Mouse (Mus musculus) urinary bladder, adult 18-20 months (tissue): Measurements from ENCODE around the gene Cars2.
"Not testable (repeated sequence)": the region's sequence is repeated elsewhere in the genome, so short reads cannot be mapped to it uniquely, and the experiment has no call there.

Experiments used
- DNase-seq, 2 experiments: peaks; one replicate each; pipeline ENCODE4 v3.0.0; 2022; ENCODE audit warnings: low spot score in 2 of 2, mixed read lengths in 2 of 2

Gene Cars2

GRCm38 (mm10) chr8:11512711-11513110 lies 37.9 kb downstream of the Cars2 start:
- no peak for DNase-seq

GRCm38 (mm10) chr8:11510971-11511370 lies 39.6 kb downstream of the Cars2 start:
- no peak for DNase-seq

DNA sequence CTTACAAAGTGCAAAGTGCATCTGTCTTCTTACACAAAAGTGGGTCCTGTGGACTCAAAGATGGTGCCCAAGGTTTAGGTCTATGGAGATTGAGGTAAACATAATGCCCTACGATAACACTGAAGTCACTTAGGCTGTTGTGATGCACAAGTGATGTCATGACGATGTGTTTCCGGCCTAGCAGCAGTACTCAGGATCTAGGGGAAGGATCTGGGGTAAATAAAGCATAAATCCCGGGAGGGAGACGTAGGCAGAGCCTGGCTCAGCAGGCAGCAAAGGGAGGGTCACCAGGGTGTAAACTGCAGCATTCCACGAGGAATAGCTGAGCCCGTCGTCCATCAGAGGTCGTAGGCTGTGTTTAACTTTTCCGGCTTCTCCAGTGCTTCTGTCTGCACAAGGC lies 41.7 kb downstream of the Cars2 start:
- no peak for DNase-seq

DNA sequence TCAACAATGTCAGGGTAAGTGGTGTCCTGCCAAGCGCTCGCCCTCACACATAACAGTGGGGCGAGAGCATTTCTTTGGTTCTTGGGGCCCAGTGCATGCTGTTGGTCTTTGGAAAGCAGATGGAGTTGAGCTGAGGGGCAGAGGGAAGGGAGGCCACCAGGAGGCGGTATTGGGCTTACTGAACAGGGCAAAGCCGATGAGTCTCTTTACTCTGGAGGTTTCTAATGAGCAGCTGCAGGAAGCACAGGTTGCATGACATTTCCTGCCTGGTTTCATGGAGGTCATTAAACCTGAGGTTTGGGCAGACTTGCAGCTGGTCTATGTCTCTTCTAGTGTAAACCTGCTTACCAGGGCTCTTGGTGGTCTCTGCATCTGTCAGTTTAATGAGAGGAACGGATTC lies 43.8 kb downstream of the Cars2 start:
- no peak for DNase-seq

DNA sequence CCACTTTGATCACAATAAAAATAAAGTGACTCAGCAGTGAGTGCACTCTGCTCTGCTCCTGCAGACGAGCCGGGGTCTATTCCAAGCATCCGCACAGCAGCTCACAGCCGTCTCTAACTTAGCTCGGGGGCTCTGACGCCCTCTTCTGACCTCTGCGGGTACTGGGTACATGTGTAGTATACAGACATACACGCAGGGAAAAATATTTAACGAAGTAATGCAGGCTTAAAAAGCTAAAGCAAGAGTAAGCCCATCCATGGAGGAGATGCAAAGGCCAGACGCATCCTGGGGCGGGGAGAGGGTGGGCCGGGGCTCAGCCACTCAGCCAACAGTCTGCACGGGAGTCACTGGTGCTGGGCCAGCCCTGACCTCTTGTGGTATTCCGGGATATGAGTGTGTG lies 44.5 kb downstream of the Cars2 start:
- no peak for DNase-seq

- DNase-seq: no peak
Measured at GRCm38 (mm10) chr8:11503476-11504232, 46.9 kb downstream of the Cars2 start.

DNA sequence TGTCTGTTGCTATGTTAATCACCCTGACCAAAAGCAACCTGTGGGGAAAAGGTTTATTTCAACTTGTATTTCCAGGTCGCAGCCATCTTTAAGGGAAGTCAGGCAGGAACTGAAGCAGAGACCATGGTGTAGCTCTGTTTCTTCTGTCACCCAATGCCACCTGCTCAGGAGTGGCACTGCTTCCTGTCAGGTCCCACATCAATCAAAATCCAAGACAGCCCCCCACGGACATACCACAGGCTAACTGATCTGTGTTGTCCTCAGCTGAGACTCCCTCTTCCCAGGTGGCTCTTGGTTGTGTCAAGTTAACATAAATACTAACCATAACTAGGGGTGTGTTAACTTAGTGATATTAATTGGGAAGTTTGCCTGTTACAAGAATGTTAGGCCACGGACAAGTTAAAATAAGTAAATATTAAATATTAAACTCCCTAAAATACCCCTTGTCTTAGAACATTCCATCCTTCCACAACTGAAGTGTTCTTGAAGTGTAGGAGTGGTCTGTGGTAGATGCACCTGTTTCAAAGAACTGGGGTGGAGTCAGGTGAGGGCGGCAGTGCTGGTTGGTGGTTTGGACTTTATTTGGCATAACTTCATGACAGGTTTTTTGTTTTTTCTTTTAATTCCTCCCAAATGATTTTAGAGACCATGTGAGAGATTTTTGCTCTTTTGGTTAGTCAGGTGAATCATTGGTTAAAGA lies 51.6 kb downstream of the Cars2 start:
- no peak for DNase-seq

GRCm38 (mm10) chr8:11498281-11498680 lies 52.3 kb downstream of the Cars2 start:
- no peak for DNase-seq

GRCm38 (mm10) chr8:11497017-11497990 lies 53.3 kb downstream of the Cars2 start, which contains the start of gene Naxd:
Gene Naxd, plus strand, starts transcription at chr8:11497506.
- DNase-seq: peak; percentile 80 to 86

- DNase-seq: not testable (repeated sequence)
Measured at GRCm38 (mm10) chr8:11492340-11492739, 58.2 kb downstream of the Cars2 start.

DNA sequence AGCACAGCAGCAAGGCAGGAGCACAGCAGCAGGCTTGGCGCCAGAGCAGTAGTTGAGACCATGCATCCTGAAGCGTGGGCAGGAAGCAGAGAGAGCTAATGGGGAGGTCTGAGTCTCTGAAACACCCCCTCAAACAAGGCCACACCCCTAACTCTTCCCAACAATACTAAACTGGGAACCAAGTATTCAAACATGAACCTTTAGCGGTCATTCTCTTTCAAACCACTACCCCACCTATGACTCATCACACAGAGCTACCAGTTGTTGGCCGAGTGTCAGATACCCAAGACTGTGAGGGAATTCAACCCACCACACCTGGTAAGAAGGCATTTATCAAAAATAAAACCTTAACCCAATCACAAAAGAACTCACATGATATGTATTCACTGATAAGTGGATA lies 63.4 kb downstream of the Cars2 start:
- DNase-seq: no peak

DNA sequence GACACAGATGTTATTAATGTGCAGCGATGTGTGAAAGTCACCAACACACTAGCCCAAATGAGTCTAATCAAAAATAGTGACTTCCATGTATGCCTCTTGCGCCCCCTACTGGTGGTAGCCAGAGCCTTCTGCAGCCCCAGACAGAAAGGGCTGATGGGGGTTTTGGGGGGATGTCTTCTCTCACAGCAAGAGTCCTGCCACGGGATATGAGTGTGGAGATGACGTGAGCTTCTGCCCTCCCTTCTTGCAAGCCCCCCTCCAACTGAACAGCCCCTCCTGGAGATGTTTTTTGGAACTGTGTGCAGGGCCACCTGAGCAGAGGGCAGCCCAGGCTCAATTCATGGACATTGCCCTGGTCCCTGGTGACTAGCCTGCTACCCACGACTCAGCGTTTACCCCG lies 64.4 kb downstream of the Cars2 start:
- peak; percentile 50 to 69 for DNase-seq

GRCm38 (mm10) chr8:11482537-11482936 lies 68.0 kb downstream of the Cars2 start:
- no peak for DNase-seq

GRCm38 (mm10) chr8:11481876-11482275 lies 68.7 kb downstream of the Cars2 start:
- no peak for DNase-seq

GRCm38 (mm10) chr8:11479591-11479990 lies 71.0 kb downstream of the Cars2 start:
- DNase-seq: no peak

GRCm38 (mm10) chr8:11478807-11479527 lies 71.6 kb downstream of the Cars2 start:
- peak in 1 of 2 experiments; percentile 34 for DNase-seq

GRCm38 (mm10) chr8:11477811-11478761 lies 72.5 kb downstream of the Cars2 start, which contains the start of gene Rab20:
Gene Rab20, minus strand, starts transcription at chr8:11478710.
- DNase-seq: peak; percentile 71 to 81

DNA sequence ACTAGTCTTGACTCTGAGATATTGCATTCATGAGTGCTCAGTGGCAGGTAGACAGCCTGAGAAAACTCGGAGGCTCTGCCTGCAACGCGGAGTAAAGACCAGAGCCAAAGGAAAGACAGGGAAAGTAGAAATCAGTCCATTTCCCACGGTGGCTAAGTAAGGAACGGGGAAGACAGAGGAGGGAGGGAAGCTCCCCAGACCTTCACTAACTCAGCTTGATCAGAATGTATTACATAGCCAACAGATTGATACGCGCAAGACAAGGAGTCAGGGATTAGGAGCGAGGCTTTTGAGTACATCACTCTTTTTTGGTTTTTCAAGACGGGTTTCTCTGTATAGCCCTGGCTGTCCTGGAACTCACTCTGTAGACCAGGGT lies 73.4 kb downstream of the Cars2 start:
- no peak for DNase-seq

DNA sequence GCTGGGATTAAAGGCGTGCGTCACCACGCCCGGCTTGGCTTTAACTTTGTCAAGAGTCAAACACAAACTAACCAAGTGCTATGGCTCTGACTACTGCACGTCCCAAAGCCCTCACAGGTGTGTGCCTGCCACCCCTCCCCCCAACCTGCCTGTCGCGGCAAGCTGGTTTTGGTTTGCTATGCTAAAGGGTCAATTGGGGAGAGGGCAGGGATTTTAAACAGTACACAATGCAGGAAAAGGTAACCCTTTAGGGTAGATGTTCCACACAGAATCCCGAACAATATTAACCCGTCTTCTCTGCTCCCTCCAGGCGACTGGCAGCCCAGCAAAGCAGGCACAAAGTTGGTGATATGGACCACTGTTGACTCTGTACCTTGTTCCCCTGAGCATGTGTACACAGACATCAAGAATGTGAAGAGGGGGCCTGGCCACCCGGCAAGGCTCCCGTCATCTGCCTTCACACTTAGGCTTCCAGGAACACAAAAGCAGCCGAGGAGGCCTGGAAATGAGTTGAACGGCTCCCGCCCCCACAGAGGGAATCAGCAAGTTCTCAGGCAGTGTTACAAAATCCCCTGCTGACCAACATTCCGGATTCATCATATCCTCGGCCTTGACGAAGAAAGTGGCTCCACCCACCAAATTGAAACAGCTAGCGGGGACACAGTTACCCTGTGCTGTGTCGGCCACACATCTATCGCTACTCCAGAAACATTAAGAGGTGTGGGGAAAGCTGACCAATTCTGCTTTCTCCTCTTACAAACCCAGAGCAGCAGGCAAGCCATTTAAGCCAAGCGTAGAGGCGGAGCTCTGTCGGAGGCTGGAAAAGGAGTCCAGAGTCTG lies 74.0 kb downstream of the Cars2 start:
- DNase-seq: peak; percentile 48 to 69
